Mouse (Mus musculus) liver, adult 2 months (tissue): ENCODE data around the gene Gm45713.

ENCODE experiments used
- CTCF ChIP-seq: fragments of 200-500 bp; IDR thresholded peaks from 2 replicates; pipeline ENCODE4 v1.5.1; 2011; ENCODE audit warnings: low read depth, low read length, control low read depth
- POLR2A ChIP-seq: fragments of 200-500 bp; IDR thresholded peaks from 2 replicates; pipeline ENCODE4 v1.6.1; 2011; ENCODE audit warnings: low read length, control low read depth; ENCODE audit not compliant: insufficient read depth; ENCODE audit errors: extremely low read depth

GRCm38 (mm10) chr7:45131850-45132249, 4.2 kb downstream of the Gm45713 start:
- no peak for TF ChIP-seq POLR2A
- TF ChIP-seq CTCF: no peak
